ENCODE assay signal across 26 mouse cellular contexts in the genomic region with DNA sequence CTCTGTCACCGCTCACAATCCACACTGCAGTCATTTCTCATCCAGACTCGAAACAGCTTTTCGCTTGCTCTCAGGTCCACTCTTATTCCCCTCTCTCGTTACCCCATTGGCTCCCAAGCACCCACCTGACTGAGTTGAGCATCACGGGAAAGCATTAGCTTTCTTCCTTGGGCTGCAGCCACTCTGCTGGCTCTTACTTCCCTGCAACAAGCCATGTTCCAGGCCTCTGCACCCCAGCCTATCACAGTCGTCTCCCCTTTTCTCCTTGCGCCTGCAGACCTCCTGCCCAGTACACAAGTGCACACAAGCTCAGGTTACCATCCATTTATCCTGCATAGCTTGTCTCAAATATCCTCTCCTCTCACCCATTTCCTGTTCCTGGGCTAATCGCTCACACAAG.
A peak's percentile ranks its signal among the peaks of the same experiment; 100 is the strongest.
DNase-seq lines count a peak whose midpoint lies in the region; ATAC-seq lines count a peak whose summit lies in the region.
"Had no signal": no experiment of that assay in that cellular context is flagged by ENCODE, and none has a peak within 500 bp of the region (broad histone marks: within the 10 kb centered on the region; RNA-seq: fewer than 3 reads in every experiment).

No protein-coding gene starts in this region.

- H3K27ac ChIP-seq in neural tube, embryonic 11.5 days (ENCODE audit: low read depth, low read length) = no peak overlapping the region
- H3K27ac ChIP-seq in neural tube, embryonic 15.5 days (replicated peaks) = no peak overlapping the region
- H3K27ac ChIP-seq in embryonic facial prominence, embryonic 14.5 days (replicated peaks; ENCODE audit: low read depth, low read length) = no peak overlapping the region
- H3K27ac ChIP-seq in limb, embryonic 12.5 days = peak overlapping the region; percentile 12; the same call in 1 of the 2 replicates
- H3K27ac ChIP-seq in forebrain, embryonic 10.5 days = no peak overlapping the region
- H3K27ac ChIP-seq: heart, embryonic 13.5 days; hindbrain, embryonic 10.5 days; hindbrain, embryonic 15.5 days; liver, embryonic 12.5 days; midbrain, embryonic 15.5 days had no signal

- no peak for ATAC-seq in neural tube, embryonic 11.5 days (ENCODE audit: insufficient read depth, low FRiP score, low TSS enrichment)
- no peak for ATAC-seq in neural tube, embryonic 15.5 days (ENCODE audit: low FRiP score)
- peak; percentile 65 for ATAC-seq in embryonic facial prominence, embryonic 14.5 days (ENCODE audit: low read depth)
- ATAC-seq in limb, embryonic 12.5 days (ENCODE audit: insufficient number of reproducible peaks, insufficient read depth, low FRiP score, low TSS enrichment, low read depth) = peak; percentile 54; the same call in 1 of the 2 replicates
- ATAC-seq: activated CD4-positive, CD25-positive, alpha-beta regulatory T cell, adult 4 months; forebrain, embryonic 16.5 days; inflammation-experienced regulatory T-cells, adult 6 months; liver, embryonic 12.5 days; liver, postnatal 0 days; midbrain, embryonic 15.5 days had no signal

- no peaks in the 10 kb centered on the region for H3K9me3 ChIP-seq in neural tube, embryonic 11.5 days (ENCODE audit: control insufficient read depth, low read length)
- H3K9me3 ChIP-seq in neural tube, embryonic 15.5 days (replicated peaks) = no peaks in the 10 kb centered on the region
- no peaks in the 10 kb centered on the region for H3K9me3 ChIP-seq in embryonic facial prominence, embryonic 14.5 days (ENCODE audit: control insufficient read depth, low read length)
- H3K9me3 ChIP-seq in limb, embryonic 12.5 days = no peaks in the 10 kb centered on the region
- no peaks in the 10 kb centered on the region for H3K9me3 ChIP-seq in forebrain, embryonic 10.5 days
- H3K9me3 ChIP-seq: heart, embryonic 13.5 days; hindbrain, embryonic 10.5 days; hindbrain, embryonic 15.5 days; liver, embryonic 12.5 days; megakaryocyte, embryonic 14.5 days; midbrain, embryonic 15.5 days had no signal

- H3K36me3 ChIP-seq in neural tube, embryonic 11.5 days (ENCODE audit: control insufficient read depth, insufficient read depth, low read length) = no peaks in the 10 kb centered on the region
- H3K36me3 ChIP-seq in neural tube, embryonic 15.5 days = no peaks in the 10 kb centered on the region
- no peaks in the 10 kb centered on the region for H3K36me3 ChIP-seq in embryonic facial prominence, embryonic 14.5 days (ENCODE audit: control insufficient read depth, insufficient read depth, low read length)
- no peaks in the 10 kb centered on the region for H3K36me3 ChIP-seq in limb, embryonic 12.5 days
- H3K36me3 ChIP-seq in forebrain, embryonic 10.5 days (replicated peaks) = no peaks in the 10 kb centered on the region
- H3K36me3 ChIP-seq: heart, embryonic 13.5 days; hindbrain, embryonic 10.5 days; hindbrain, embryonic 15.5 days; liver, embryonic 12.5 days; midbrain, embryonic 15.5 days had no signal

- intact Hi-C loops in left cerebral cortex, postnatal 14 days (cut with DNase I) = loop anchor here (5.0 kb wide), 1 partner anchor 605 kb away; no protein-coding TSS in a partner anchor

- H3K9ac ChIP-seq in neural tube, embryonic 11.5 days (ENCODE audit: low read length) = no peak overlapping the region
- no peak overlapping the region for H3K9ac ChIP-seq in neural tube, embryonic 15.5 days (replicated peaks)
- H3K9ac ChIP-seq in embryonic facial prominence, embryonic 14.5 days (ENCODE audit: low read depth, low read length) = no peak overlapping the region
- H3K9ac ChIP-seq in limb, embryonic 12.5 days (replicated peaks) = no peak overlapping the region
- H3K9ac ChIP-seq: heart, embryonic 13.5 days; hindbrain, embryonic 15.5 days; liver, embryonic 12.5 days; liver, postnatal 0 days; midbrain, embryonic 15.5 days had no signal

- H3K27me3 ChIP-seq in neural tube, embryonic 11.5 days (ENCODE audit: control insufficient read depth, insufficient read depth, low read length) = no peaks in the 10 kb centered on the region
- H3K27me3 ChIP-seq in neural tube, embryonic 15.5 days (replicated peaks) = no peaks in the 10 kb centered on the region; the same call in 1 of the 2 replicates
- peaks cover 6% of the 10 kb centered on the region; the same call in 1 of the 2 replicates for H3K27me3 ChIP-seq in embryonic facial prominence, embryonic 14.5 days (replicated peaks; ENCODE audit: control insufficient read depth, insufficient read depth, low read length)
- H3K27me3 ChIP-seq in limb, embryonic 12.5 days = peaks cover 7% of the 10 kb centered on the region; the same call in 1 of the 2 replicates
- H3K27me3 ChIP-seq in forebrain, embryonic 10.5 days (ENCODE audit: poor library complexity, severe bottlenecking) = 0 out of 2 replicates have a peak, but pooled peaks cover 8% of the 10 kb centered on the region
- H3K27me3 ChIP-seq: hindbrain, embryonic 15.5 days; megakaryocyte, embryonic 14.5 days had no signal

- peak; percentile 16 for DNase-seq in neural tube, embryonic 11.5 days (ENCODE audit: low spot score)
- DNase-seq in embryonic facial prominence, embryonic 14.5 days (ENCODE audit: low spot score) = peak; percentile 17
- no peak for DNase-seq in forebrain, embryonic 10.5 days (ENCODE audit: extremely low spot score, low spot score)
- no peak for DNase-seq in left cerebral cortex, postnatal 14 days (ENCODE audit: low spot score in 2 of 2)
- DNase-seq: adrenal gland, adult 2 months; adrenal gland, postnatal 36 days; B cell, adult 2 months; cerebellum, adult 18-20 months; cerebellum, postnatal 10 days; heart, postnatal 14 days; kidney, adult 11 months; kidney, postnatal 25 days; liver, postnatal 0 days; lung, postnatal 4 days; thymus, postnatal 4 days had no signal

- no peak overlapping the region for H3K4me3 ChIP-seq in neural tube, embryonic 11.5 days (ENCODE audit: low read depth, low read length)
- no peak overlapping the region for H3K4me3 ChIP-seq in neural tube, embryonic 15.5 days (replicated peaks)
- no peak overlapping the region for H3K4me3 ChIP-seq in embryonic facial prominence, embryonic 14.5 days (ENCODE audit: low read depth, low read length)
- H3K4me3 ChIP-seq in limb, embryonic 12.5 days (replicated peaks) = no peak overlapping the region
- no peak overlapping the region for H3K4me3 ChIP-seq in forebrain, embryonic 10.5 days
- H3K4me3 ChIP-seq: heart, embryonic 13.5 days; hindbrain, embryonic 10.5 days; hindbrain, embryonic 15.5 days; liver, embryonic 12.5 days; megakaryocyte, embryonic 14.5 days; midbrain, embryonic 15.5 days had no signal

- H3K4me1 ChIP-seq in neural tube, embryonic 11.5 days (ENCODE audit: control insufficient read depth, insufficient read depth, low read length) = no peaks in the 10 kb centered on the region
- no peaks in the 10 kb centered on the region for H3K4me1 ChIP-seq in neural tube, embryonic 15.5 days
- H3K4me1 ChIP-seq in embryonic facial prominence, embryonic 14.5 days (ENCODE audit: control insufficient read depth, insufficient read depth, low read length) = peaks cover 9% of the 10 kb centered on the region; the same call in 1 of the 2 replicates
- peaks cover 16% of the 10 kb centered on the region for H3K4me1 ChIP-seq in limb, embryonic 12.5 days (replicated peaks)
- H3K4me1 ChIP-seq in forebrain, embryonic 10.5 days = 0 out of 2 replicates have a peak, but pooled peaks cover 3% of the 10 kb centered on the region
- H3K4me1 ChIP-seq: heart, embryonic 13.5 days; hindbrain, embryonic 15.5 days; liver, embryonic 12.5 days; megakaryocyte, embryonic 14.5 days; midbrain, embryonic 15.5 days had no signal

- no peak overlapping the region for H3K4me2 ChIP-seq in neural tube, embryonic 11.5 days (ENCODE audit: low read depth)
- H3K4me2 ChIP-seq in neural tube, embryonic 15.5 days = no peak overlapping the region
- no peak overlapping the region for H3K4me2 ChIP-seq in embryonic facial prominence, embryonic 14.5 days (ENCODE audit: low read depth, low read length)
- H3K4me2 ChIP-seq in limb, embryonic 12.5 days = no peak overlapping the region
- H3K4me2 ChIP-seq: heart, embryonic 13.5 days; hindbrain, embryonic 15.5 days; liver, embryonic 12.5 days; midbrain, embryonic 15.5 days had no signal

- WGBS in neural tube, embryonic 11.5 days = 70% methylated on average over 8 of the region's 8 CpGs
- 80% methylated on average over 8 of the region's 8 CpGs for WGBS in neural tube, embryonic 15.5 days
- 43% methylated on average over 8 of the region's 8 CpGs for WGBS in embryonic facial prominence, embryonic 14.5 days
- 57% methylated on average over 8 of the region's 8 CpGs for WGBS in limb, embryonic 12.5 days
- WGBS in forebrain, embryonic 10.5 days = 74% methylated on average over 8 of the region's 8 CpGs

Comparison
In these comparisons a context has a peak if more than half of its experiments do, and no peak if none do; other contexts are left out.
1. ATAC-seq: peak in embryonic facial prominence, embryonic 14.5 days (single experiment) and limb, embryonic 12.5 days (single experiment); none in neural tube, embryonic 11.5 days (single experiment) and neural tube, embryonic 15.5 days (single experiment).
2. DNase-seq: peak in neural tube, embryonic 11.5 days (single experiment) and embryonic facial prominence, embryonic 14.5 days (single experiment); none in forebrain, embryonic 10.5 days (single experiment) and left cerebral cortex, postnatal 14 days (0 of 2).